Mouse (Mus musculus): ENCODE data around the gene Gad2. TPM values are rescaled to one million over a fixed set of nuclear protein-coding genes. Genes with fewer than 3 reads are reported as not detected.

Gene Gad2
- total RNA-seq, 1 experiment from 2014 or later, result not detected

Other genes with a start within 250 kb of the Gad2 start
- 24.3 and 43.8 TPM in 2 replicates for gene Apbb1ip, start 151.9 kb downstream of the Gad2 start, total RNA-seq (2017)